Mouse (Mus musculus): ENCODE measurements around the gene 0610030E20Rik.

0610030E20Rik gene

DNA sequence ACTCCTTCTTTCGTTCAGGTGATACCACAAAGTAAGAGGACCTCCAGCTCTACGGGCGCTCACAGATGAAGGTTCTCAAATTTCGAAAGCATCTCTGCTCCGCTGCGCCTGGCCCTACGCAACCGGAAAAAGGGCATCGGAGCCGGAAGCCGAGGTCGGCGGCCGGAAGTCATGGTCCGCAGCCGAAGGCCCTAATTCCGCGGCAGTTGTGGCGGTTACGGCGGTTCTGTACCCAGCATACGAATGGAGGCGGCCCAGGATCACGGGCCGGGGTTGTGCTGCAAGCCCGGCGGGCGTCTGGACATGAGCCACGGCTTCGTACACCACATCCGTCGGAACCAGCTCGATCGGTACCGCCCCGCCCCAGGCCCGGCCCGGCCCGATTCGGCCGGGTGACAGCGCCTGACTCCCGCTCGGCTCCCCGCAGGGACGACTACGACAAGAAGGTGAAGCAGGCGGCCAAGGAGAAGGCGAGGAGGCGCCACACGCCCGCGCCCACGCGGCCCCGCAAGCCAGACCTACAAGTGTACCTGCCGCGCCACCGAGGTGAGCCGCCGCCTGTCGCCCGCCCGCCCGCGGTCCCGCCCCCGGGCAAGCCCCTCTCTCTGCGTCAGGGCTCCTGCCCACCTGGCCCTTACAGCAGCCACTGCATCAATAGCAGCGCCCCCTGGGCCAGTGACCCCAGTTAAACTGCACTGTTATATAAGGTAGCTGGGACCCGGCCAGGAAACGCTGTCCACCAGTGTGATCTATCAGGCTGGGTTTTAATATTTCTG is at the start of gene 0610030E20Rik:
Gene 0610030E20Rik (plus strand): TSS at position 152 of the 776 bp plus-strand sequence.
- DNase-seq (ENCODE audit: low read depth, low spot score): peak; percentile 85

DNA sequence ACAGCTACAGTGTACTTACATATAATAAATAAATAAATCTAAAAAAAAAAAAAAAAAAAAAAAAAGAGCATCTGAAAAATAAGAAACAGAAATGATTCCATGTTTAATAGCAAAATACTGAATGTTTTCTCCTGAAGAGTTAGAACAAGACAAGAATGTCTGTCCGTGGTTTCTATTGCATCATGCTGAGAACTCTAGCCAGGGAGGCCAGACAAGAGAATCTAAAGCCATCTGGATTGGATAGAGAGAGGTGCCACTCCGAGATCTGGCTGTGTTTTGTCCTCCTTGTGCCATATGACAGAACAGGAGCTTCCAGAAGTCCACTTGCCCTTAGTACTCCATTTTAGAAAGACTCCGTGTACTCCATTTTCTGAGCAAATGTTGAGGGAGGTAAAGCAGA is 49.3 kb upstream of the 0610030E20Rik start:
- DNase-seq (ENCODE audit: low read depth, low spot score): no peak

DNA sequence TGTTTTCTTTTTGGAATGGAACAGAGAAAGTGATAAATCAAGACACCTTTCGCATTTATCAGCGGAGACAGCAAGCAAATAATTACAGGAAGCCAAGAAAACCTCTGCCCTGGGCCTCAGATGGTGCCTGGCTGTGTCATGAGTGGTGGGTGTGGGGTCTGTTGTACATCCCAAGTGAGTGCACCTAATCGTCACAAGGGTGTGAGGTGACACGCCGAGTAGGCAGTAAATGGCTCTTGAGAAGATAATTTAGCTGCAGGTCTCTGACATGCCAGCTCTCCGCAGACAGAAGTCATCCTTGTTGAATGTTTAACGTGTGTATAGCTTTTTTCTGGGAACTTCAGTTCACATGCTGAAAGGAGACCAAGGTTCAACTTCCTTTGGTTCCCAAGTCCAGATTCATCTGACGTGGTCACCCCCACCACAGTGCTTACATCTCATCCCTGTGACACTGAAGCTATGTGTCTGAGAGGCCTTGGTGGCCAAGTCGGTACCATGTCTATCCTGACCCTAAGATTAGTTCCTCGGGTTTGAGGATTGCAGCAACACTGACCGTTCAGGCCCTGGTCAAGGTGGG is 44.7 kb upstream of the 0610030E20Rik start:
- DNase-seq (ENCODE audit: low read depth, low spot score): no peak

DNA sequence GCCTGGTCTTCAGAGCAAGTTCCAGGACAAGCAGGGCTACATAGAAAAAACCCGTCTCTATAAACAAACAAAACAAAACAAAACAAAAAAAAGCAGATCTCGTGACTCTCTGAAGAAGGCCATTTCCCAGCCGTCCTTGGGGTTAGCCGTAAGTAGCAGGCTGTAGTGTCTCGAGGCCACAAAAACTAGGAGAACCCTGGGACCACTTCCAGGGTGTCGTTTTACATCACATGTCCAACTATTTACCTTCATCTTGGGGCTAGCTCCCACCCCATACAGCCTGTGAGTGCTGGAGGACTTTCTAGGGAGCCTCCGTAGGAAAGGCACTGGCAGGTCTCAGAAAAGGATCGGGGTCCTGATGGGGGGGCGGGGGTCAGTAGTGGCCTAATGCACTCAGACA is 43.6 kb upstream of the 0610030E20Rik start:
- no peak for DNase-seq (ENCODE audit: low read depth, low spot score)

DNA sequence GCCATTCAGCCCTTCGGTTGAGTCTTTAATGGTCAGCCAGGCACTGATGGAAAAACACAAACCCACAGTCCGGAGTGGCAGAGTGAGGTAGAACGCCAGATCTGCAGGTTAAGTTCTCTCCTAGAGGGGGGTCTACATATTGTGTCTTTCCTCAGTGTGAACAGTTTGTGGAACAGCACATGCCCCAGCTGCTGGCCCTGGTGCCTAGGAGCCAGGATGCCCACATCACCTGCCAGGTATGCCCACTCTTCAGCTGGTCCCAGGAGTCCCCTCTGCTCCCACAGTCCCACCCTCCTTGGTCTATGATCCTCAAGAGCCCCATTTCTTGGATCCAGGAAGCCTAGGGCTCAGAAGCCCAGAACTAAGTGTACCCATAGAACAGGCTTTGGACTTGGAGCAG is 34.9 kb upstream of the 0610030E20Rik start:
- no peak for DNase-seq (ENCODE audit: low read depth, low spot score)

- DNase-seq (ENCODE audit: low read depth, low spot score): no peak
These were observed 33.8 kb upstream of the 0610030E20Rik start for GRCm38 (mm10) chr6:72313124-72313867.

DNA sequence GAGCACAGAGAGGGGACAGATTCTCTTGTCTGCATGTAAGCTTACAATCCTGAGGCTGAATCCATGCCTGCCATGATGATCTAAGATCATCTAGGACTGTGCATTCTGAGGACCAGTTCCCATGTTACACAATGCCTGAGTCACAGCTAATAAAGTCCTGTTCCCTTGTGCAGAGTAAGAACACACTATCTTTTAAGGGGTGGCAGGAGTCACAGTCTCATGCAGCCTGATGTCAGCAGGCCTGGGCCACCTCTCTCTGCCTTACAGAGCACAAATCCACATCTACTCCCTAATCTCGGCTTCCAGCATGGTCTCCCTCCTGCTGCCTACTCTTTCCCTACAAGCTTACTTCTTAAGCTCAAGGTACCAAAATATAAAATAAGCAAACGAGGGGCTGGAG is 31.7 kb upstream of the 0610030E20Rik start:
- DNase-seq (ENCODE audit: low read depth, low spot score): no peak

DNA sequence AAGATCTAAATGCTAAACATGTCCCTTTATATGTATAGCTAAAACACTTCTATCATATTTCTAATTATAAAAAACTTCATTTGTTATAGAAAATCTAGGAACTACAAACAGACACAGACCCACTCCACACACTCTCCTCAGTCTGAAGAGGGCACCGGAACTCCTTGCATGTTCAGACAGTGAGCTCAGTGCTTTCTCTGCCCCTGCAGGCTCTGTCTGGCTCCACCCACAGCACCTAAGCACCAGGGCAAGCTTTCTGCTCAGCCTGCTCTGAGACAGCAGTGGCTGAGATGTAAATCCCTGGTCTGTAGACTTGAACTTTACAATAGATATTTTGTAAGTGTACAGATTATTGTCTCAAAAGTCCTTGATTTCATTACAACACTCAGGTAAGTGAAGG is 31.1 kb upstream of the 0610030E20Rik start:
- no peak for DNase-seq (ENCODE audit: low read depth, low spot score)

- no peak for DNase-seq (ENCODE audit: low read depth, low spot score)
These were observed 28.7 kb upstream of the 0610030E20Rik start for GRCm38 (mm10) chr6:72318440-72318839.

- peak; percentile 18 for DNase-seq (ENCODE audit: low read depth, low spot score)
These were observed 28.1 kb upstream of the 0610030E20Rik start for GRCm38 (mm10) chr6:72319019-72319418.

DNA sequence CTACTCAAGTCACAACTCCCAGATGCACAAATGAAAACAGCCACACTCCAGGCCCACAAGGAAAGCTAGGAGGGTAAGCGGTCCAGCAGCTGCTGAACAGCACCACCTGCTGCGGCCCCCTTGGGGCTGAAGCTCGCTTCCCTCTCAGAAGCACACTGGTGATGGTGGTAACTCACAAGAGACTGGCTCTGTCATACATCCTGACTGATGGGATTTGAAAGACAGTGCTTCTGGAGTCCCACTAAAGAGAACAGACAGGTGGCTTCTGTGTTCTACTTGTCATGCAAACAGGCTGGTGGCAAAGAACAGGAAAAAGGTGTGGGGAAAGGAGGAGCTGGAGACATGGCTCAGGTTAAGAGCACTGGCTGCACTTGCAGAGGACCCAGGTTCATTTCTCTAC is 24.2 kb upstream of the 0610030E20Rik start:
- no peak for DNase-seq (ENCODE audit: low read depth, low spot score)

GRCm38 (mm10) chr6:72323786-72324508 is 23.2 kb upstream of the 0610030E20Rik start:
- no peak for DNase-seq (ENCODE audit: low read depth, low spot score)

DNA sequence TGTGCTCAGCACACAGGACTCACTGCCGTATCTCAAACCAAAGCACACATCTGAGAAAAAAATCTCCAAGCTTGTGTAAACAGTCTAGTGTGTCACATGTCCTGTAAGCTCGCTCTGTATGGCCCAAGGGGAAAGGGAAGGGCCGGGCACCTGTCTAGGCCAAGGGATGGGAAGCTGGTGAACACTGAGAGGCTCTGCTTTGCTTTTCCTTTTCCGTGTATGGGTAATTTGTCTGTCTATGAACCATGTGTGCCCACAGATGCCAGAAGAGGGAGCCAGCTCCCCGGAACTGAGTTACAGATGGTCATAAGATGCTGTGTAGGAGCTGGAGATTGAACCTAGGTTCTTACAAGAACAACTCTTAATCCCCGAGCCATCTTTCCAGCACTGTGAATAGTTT is 20.8 kb upstream of the 0610030E20Rik start:
- DNase-seq (ENCODE audit: low read depth, low spot score): peak; percentile 32

GRCm38 (mm10) chr6:72329019-72329418 is 18.1 kb upstream of the 0610030E20Rik start:
- no peak for DNase-seq (ENCODE audit: low read depth, low spot score)

DNA sequence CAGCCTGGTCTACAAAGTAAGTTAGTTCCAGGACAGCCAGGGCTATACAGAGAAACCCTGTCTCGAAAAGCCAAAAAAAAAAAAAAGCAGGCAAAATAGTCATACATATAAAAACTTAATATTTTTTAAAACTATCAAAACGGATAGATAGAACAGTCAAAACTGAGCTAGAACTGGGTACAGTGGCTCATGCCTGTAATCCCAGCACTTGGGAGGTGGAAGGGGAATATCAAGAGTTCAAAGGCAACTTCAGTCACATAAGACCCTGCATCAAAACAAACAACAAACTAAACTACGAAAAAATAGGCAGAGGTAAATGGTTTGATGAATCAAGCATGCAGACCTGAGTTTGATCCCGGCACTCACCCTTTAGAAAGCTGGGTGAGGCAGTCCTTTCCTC is 17.0 kb upstream of the 0610030E20Rik start:
- no peak for DNase-seq (ENCODE audit: low read depth, low spot score)

DNA sequence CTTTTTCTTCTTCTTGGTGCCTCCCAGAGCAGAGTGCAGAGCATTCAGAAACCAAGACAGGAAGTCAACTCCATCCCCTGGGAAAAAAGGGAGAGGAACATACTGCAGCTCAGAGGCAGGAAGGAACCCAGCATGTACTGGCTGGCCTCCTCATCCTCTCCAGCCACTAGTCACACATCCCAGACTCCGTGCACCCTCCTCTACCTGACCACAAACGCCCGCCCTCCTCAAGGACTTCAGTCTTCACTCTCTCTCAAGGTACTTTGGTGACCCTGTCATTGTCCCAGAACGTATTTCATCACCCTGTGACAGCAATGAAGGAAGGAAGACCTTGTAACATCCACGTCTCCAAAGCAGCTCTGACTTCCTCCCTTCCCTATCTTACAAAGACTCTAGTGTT is 14.0 kb upstream of the 0610030E20Rik start:
- no peak for DNase-seq (ENCODE audit: low read depth, low spot score)

GRCm38 (mm10) chr6:72340481-72340880 is 6.6 kb upstream of the 0610030E20Rik start:
- no peak for DNase-seq (ENCODE audit: low read depth, low spot score)

DNA sequence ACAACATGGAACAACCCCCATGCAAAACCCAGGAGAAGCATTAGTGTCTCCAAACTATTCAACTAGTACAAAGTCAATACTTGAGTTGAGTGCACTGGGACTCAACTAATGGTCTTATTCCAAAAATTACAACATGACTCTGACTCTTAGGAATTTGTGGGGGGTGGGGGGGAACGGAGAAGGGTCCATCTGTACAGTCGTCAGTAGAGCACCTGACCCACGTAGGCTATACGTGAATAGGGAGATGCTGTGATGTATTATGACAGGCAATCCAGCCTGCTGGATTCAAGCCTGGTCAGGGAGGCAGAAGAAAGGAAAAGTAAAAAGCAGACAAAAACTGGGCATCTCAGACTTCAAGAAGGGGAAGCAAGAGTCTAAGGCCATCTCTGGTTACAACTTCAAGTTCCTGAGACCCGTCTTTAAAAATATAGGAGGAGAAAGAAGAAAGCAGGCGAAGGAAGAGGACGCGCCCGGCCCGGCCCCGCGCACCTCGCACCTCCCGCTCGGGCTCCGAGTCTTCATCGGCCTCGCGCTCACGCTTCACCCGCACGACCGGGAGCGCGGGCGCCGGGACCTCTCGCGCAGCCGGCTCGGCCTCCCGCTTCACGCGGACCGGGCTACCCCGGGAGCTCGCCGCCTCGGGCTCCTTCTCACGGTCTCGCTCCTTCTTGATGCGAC is 2.6 kb upstream of the 0610030E20Rik start:
- DNase-seq (ENCODE audit: low read depth, low spot score): no peak

- peak; percentile 94 for DNase-seq (ENCODE audit: low read depth, low spot score)
These were observed 2.0 kb upstream of the 0610030E20Rik start, which contains the start of gene Usp39 for GRCm38 (mm10) chr6:72345074-72345567. Gene Usp39 (minus strand): TSS chr6:72345184.

- DNase-seq (ENCODE audit: low read depth, low spot score): peak; percentile 17
These were observed 1.5 kb upstream of the 0610030E20Rik start for GRCm38 (mm10) chr6:72345633-72346032.

GRCm38 (mm10) chr6:72346261-72346660 is 856 bp upstream of the 0610030E20Rik start:
- peak; percentile 18 for DNase-seq (ENCODE audit: low read depth, low spot score)

Data from CD4-positive helper T cell, adult 2 months (primary cell).